Mouse (Mus musculus): ENCODE measurements around the gene Slc47a2. TPM values are rescaled to one million over a fixed set of nuclear protein-coding genes. Genes with fewer than 3 reads are reported as not detected.
A peak's percentile ranks its signal among the peaks of the same experiment; 100 is the strongest.

The Slc47a2 gene
- 0.19 and 0.20 TPM in 2 replicates for polyA plus RNA-seq (2015; fragmentation: Nextera tagmentation; extraction: Ambion mirVana)

DNA sequence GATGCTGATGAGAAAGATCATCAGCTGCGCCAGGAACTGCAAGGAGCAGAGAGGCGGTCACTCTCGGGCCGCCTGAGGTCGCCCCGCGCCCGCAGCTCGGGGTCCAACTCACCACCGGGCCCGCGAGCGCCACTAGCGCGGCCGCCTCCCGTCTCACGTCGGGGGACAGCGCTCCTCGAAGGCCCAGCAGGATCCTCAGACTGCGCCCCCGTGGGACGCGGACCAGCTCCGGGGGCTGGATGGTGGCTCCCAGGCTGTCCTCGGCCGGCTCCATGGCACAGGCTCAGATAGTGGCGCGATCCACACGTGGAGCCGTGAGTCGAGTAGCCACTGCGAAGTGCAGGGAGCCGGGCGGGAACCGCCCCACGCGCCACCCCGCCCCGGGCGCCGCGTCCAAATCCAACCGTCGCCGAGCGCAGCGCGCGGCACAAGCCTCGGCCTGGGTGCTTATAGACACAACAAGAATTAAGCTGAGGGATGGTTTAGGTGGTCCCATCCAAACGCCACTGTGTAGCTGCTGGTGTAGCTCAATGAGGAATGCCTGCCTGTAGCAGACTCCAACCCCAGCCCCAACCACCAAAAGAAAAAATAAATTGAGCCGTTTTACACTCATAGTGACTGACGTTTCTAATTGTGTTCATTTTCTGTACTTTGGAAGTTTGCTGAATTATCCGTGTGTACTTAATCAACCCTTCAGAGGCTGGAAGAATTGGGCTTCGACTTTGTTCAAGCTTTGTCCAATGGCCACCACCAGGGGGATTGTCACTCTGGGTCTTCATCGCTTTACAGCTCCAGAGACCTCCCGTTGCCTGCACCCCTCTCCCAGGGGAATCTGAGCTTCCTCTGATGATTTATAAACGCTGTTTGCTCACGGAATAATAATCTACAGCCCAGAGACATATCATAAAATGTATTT is at the start of gene Slc47a2:
Gene Slc47a2 (minus strand): TSS at position 356 of the 916 bp plus-strand sequence.
- ATAC-seq (peak; percentile 32), DNase-seq (ENCODE audit: low spot score) (peak; percentile 44)
- Histone ChIP-seq H3K36me3 (ENCODE audit: insufficient read depth, low read length) (no peaks in the 10 kb centered on the region), H3K9me3 (ENCODE audit: low read length) (no peaks in the 10 kb centered on the region), H3K9ac (replicated peaks; ENCODE audit: low read depth) (no peak within 1 kb of the TSS), H3K4me2 (replicated peaks; ENCODE audit: low read depth, low read length) (peak within 1 kb of the TSS; percentile 56), H3K4me1 (ENCODE audit: insufficient read depth, low read depth, low read length) (peaks cover 3% of the 10 kb centered on the region; the same call in 1 of the 2 replicates), H3K4me3 (ENCODE audit: low read depth, low read length) (peak within 1 kb of the TSS; percentile 30), H3K27me3 (replicated peaks; ENCODE audit: insufficient read depth, low read length) (peaks cover 11% of the 10 kb centered on the region; the same call in 1 of the 2 replicates), H3K27ac (ENCODE audit: low read length) (no peak within 1 kb of the TSS)
- 2% methylated on average over 61 of the region's 61 CpGs for WGBS
- peak; percentile 64 for TF ChIP-seq CTCF (IDR thresholded peaks at IDR 0.05)
- no peak for TF ChIP-seq EP300 (IDR thresholded peaks at IDR 0.05)

DNA sequence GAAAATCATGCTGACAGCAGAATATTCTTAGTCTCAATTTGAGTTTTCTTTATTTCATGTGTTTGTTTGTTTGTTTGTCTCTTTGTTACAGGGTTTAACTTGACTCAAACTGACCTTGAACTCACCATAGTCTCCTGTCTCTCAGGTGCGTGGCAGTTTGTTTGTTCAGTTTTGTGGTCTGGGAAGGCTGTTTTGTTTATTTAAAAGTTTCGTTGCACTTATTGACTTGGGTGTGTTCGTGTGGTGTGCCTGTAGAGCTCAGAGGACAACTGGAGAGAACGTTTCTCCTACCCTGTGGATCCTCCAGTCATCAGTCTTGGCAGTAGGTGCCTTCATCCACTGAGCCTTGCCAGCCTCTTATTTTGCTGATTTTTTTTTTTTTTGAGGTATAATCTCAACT is 46.3 kb upstream of the Slc47a2 start:
- Histone ChIP-seq H3K27me3 (replicated peaks; ENCODE audit: insufficient read depth, low read length) (no peaks in the 10 kb centered on the region), H3K27ac (ENCODE audit: low read length) (no peak overlapping the region), H3K4me3 (ENCODE audit: low read depth, low read length) (no peak overlapping the region), H3K9me3 (ENCODE audit: low read length) (no peaks in the 10 kb centered on the region), H3K4me1 (ENCODE audit: insufficient read depth, low read depth, low read length) (no peaks in the 10 kb centered on the region), H3K4me2 (replicated peaks; ENCODE audit: low read depth, low read length) (no peak overlapping the region), H3K36me3 (ENCODE audit: insufficient read depth, low read length) (no peaks in the 10 kb centered on the region), H3K9ac (replicated peaks; ENCODE audit: low read depth) (no peak overlapping the region)
- ATAC-seq (no peak), DNase-seq (ENCODE audit: low spot score) (no peak)
- TF ChIP-seq CTCF (IDR thresholded peaks at IDR 0.05) = no peak
- no peak for TF ChIP-seq EP300 (IDR thresholded peaks at IDR 0.05)
- 53% methylated on average over 4 of the region's 4 CpGs for WGBS

DNA sequence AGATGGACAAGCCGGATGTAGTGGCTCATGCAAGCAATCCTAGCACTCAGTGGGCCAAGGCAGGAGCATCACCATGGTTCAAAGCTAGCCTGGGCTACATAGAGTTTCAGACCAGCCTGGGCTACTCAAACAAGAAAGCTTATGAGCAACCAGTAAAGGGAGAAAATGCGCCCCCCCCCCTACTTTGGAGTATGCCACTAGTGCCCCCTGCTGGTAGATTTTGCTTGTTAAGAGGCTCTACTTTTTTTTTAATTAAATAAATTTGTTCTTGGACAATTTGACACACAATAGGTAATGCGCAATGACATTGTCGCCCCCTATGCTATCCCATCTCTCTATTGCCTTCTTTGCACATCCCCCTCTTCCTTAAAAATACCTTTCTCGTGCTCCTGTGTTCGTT is 45.4 kb upstream of the Slc47a2 start:
- Histone ChIP-seq H3K27me3 (replicated peaks; ENCODE audit: insufficient read depth, low read length) (no peaks in the 10 kb centered on the region), H3K4me2 (replicated peaks; ENCODE audit: low read depth, low read length) (no peak overlapping the region), H3K27ac (ENCODE audit: low read length) (no peak overlapping the region), H3K9ac (replicated peaks; ENCODE audit: low read depth) (no peak overlapping the region), H3K9me3 (ENCODE audit: low read length) (no peaks in the 10 kb centered on the region), H3K4me3 (ENCODE audit: low read depth, low read length) (no peak overlapping the region), H3K36me3 (ENCODE audit: insufficient read depth, low read length) (no peaks in the 10 kb centered on the region), H3K4me1 (ENCODE audit: insufficient read depth, low read depth, low read length) (no peaks in the 10 kb centered on the region)
- 53% methylated on average over 6 of the region's 6 CpGs for WGBS
- no peak for ATAC-seq
- TF ChIP-seq CTCF (IDR thresholded peaks at IDR 0.05) (peak; percentile 71), EP300 (IDR thresholded peaks at IDR 0.05) (no peak)
- DNase-seq (ENCODE audit: low spot score) = peak; percentile 56

DNA sequence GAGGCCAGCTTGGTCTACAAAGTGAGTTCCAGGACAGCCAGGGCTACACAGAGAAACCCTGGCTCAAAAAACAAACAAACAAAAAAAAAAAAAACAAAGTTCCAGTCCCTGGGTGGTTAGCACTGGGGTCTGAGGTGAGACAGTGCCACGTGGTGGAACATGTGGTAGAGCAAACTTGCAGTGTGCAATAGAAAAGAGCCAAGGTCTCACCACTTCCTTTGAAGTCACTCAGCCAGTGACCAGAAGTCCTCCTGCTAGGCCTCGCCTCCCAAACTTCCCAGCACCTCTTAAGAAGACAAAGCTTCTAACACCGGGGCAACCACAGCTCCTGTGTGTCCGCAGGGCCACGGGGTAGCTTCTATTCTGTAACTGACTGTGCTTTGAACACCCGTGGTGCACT is 44.6 kb upstream of the Slc47a2 start:
- 56% methylated on average over 6 of the region's 6 CpGs for WGBS
- Histone ChIP-seq H3K9ac (replicated peaks; ENCODE audit: low read depth) (no peak overlapping the region), H3K27ac (ENCODE audit: low read length) (no peak overlapping the region), H3K4me1 (ENCODE audit: insufficient read depth, low read depth, low read length) (no peaks in the 10 kb centered on the region), H3K9me3 (ENCODE audit: low read length) (no peaks in the 10 kb centered on the region), H3K27me3 (replicated peaks; ENCODE audit: insufficient read depth, low read length) (no peaks in the 10 kb centered on the region), H3K4me3 (ENCODE audit: low read depth, low read length) (no peak overlapping the region), H3K4me2 (replicated peaks; ENCODE audit: low read depth, low read length) (no peak overlapping the region), H3K36me3 (ENCODE audit: insufficient read depth, low read length) (no peaks in the 10 kb centered on the region)
- no peak for TF ChIP-seq CTCF (IDR thresholded peaks at IDR 0.05)
- DNase-seq (ENCODE audit: low spot score) = no peak
- no peak for ATAC-seq

DNA sequence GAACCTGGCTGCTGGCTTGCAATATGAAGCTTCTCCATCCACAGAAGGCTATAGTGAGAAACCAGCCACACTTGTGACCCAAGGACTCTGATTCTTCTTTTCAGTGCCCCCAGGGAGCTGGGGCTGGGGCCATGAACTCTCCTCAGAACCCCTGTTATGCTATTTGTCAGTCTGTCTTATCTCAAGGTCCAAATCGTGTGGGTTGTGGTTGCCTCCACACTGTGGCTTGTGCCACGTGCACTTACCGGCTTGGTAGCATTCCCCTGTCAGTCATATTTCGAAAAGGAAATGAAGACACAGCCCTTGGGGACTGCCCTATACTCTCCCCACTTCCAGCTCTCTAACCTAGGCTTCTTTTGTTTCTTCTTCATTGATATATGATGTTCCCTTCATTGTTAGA is 43.1 kb upstream of the Slc47a2 start:
- ATAC-seq (no peak), DNase-seq (ENCODE audit: low spot score) (no peak)
- Histone ChIP-seq H3K4me3 (ENCODE audit: low read depth, low read length) (no peak overlapping the region), H3K36me3 (ENCODE audit: insufficient read depth, low read length) (no peaks in the 10 kb centered on the region), H3K9ac (replicated peaks; ENCODE audit: low read depth) (no peak overlapping the region), H3K27ac (ENCODE audit: low read length) (no peak overlapping the region), H3K27me3 (replicated peaks; ENCODE audit: insufficient read depth, low read length) (no peaks in the 10 kb centered on the region), H3K4me1 (ENCODE audit: insufficient read depth, low read depth, low read length) (no peaks in the 10 kb centered on the region), H3K4me2 (replicated peaks; ENCODE audit: low read depth, low read length) (no peak overlapping the region), H3K9me3 (ENCODE audit: low read length) (no peaks in the 10 kb centered on the region)
- WGBS = 55% methylated on average over 4 of the region's 4 CpGs
- TF ChIP-seq EP300 (IDR thresholded peaks at IDR 0.05) (no peak), CTCF (IDR thresholded peaks at IDR 0.05) (no peak)

DNA sequence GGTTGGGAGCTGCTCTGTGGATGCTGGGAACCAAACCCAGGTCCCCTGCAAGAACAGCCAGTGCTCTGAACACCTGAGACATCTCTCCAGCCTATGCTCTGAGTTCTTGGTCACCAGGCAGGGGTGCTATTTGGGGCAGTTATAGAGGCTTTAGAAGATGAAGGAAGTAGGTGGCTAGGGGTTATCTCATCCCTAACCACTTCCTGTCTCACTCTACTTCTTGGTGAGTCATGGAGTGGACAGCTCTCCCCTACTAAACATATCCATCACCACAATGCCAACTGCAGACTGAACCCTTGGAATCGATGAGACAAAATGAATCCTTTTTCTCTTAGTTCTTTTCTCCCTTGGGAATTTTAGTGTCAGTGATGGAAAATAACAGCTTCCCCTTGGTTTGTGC is 38.6 kb upstream of the Slc47a2 start:
- Histone ChIP-seq H3K4me2 (replicated peaks; ENCODE audit: low read depth, low read length) (no peak overlapping the region), H3K9ac (replicated peaks; ENCODE audit: low read depth) (no peak overlapping the region), H3K4me1 (ENCODE audit: insufficient read depth, low read depth, low read length) (no peaks in the 10 kb centered on the region), H3K9me3 (ENCODE audit: low read length) (no peaks in the 10 kb centered on the region), H3K27ac (ENCODE audit: low read length) (no peak overlapping the region), H3K4me3 (ENCODE audit: low read depth, low read length) (no peak overlapping the region), H3K27me3 (replicated peaks; ENCODE audit: insufficient read depth, low read length) (0 out of 2 replicates have a peak, but pooled peaks cover 13% of the 10 kb centered on the region), H3K36me3 (ENCODE audit: insufficient read depth, low read length) (no peaks in the 10 kb centered on the region)
- ATAC-seq (no peak), DNase-seq (ENCODE audit: low spot score) (no peak)
- TF ChIP-seq CTCF (IDR thresholded peaks at IDR 0.05) = no peak
- no peak for TF ChIP-seq EP300 (IDR thresholded peaks at IDR 0.05)
- 68% methylated on average over 1 of the region's 1 CpGs for WGBS

All from lung, postnatal 0 days (tissue).